Mouse (Mus musculus): ENCODE data around the gene Nr2e3. TPM values are rescaled to one million over a fixed set of nuclear protein-coding genes. Genes with fewer than 3 reads are reported as not detected.

The Nr2e3 gene
- polyA plus RNA-seq, 1 experiment from 2014 or later, result 1.2 TPM

GRCm38 (mm10) chr9:59951001-59951750 lies 9.3 kb downstream of the Nr2e3 start:
- Histone ChIP-seq H3K4me3 (replicated peaks) (no peak overlapping the region), H3K36me3 (no peaks in the 10 kb centered on the region), H3K9me3 (replicated peaks) (no peaks in the 10 kb centered on the region), H3K4me2 (replicated peaks) (no peak overlapping the region), H3K27me3 (no peaks in the 10 kb centered on the region), H3K4me1 (peaks cover 12% of the 10 kb centered on the region), H3K27ac (replicated peaks) (no peak overlapping the region), H3K9ac (no peak overlapping the region)
- no peak for ATAC-seq (ENCODE audit: insufficient number of reproducible peaks, low FRiP score, low TSS enrichment, low read depth)
- 86% methylated on average over 9 of the region's 9 CpGs for WGBS

- no peaks in the 10 kb centered on the region for H3K27me3 ChIP-seq
- H3K9me3 ChIP-seq (replicated peaks), result no peaks in the 10 kb centered on the region
- 82% methylated on average over 5 of the region's 5 CpGs for WGBS
- H3K4me2 ChIP-seq (replicated peaks), result no peak overlapping the region
- no peak overlapping the region for H3K27ac ChIP-seq (replicated peaks)
- no peak overlapping the region for H3K4me3 ChIP-seq (replicated peaks)
- no peak overlapping the region for H3K9ac ChIP-seq
- H3K4me1 ChIP-seq, result 0 out of 2 replicates have a peak, but pooled peaks cover 2% of the 10 kb centered on the region
- no peak for ATAC-seq (ENCODE audit: insufficient number of reproducible peaks, low FRiP score, low TSS enrichment, low read depth)
- H3K36me3 ChIP-seq, result no peaks in the 10 kb centered on the region
These were observed 10.5 kb downstream of the Nr2e3 start for GRCm38 (mm10) chr9:59949981-59950380.

- 79% methylated on average over 6 of the region's 6 CpGs for WGBS
- no peak for ATAC-seq (ENCODE audit: insufficient number of reproducible peaks, low FRiP score, low TSS enrichment, low read depth)
- Histone ChIP-seq H3K4me2 (replicated peaks) (no peak overlapping the region), H3K27me3 (no peaks in the 10 kb centered on the region), H3K9ac (no peak overlapping the region), H3K4me3 (replicated peaks) (no peak overlapping the region), H3K27ac (replicated peaks) (no peak overlapping the region), H3K9me3 (replicated peaks) (no peaks in the 10 kb centered on the region), H3K36me3 (no peaks in the 10 kb centered on the region), H3K4me1 (no peaks in the 10 kb centered on the region)
These were observed 10.9 kb downstream of the Nr2e3 start for GRCm38 (mm10) chr9:59949511-59949910.

GRCm38 (mm10) chr9:59948691-59949250 lies 11.7 kb downstream of the Nr2e3 start:
- Histone ChIP-seq H3K27me3 (no peaks in the 10 kb centered on the region), H3K4me2 (replicated peaks) (no peak overlapping the region), H3K4me3 (replicated peaks) (no peak overlapping the region), H3K9me3 (replicated peaks) (no peaks in the 10 kb centered on the region), H3K4me1 (no peaks in the 10 kb centered on the region), H3K36me3 (no peaks in the 10 kb centered on the region), H3K9ac (no peak overlapping the region), H3K27ac (replicated peaks) (no peak overlapping the region)
- WGBS, result 87% methylated on average over 17 of the region's 17 CpGs
- no peak for ATAC-seq (ENCODE audit: insufficient number of reproducible peaks, low FRiP score, low TSS enrichment, low read depth)

- ATAC-seq (ENCODE audit: insufficient number of reproducible peaks, low FRiP score, low TSS enrichment, low read depth), result no peak
- no peaks in the 10 kb centered on the region for H3K36me3 ChIP-seq
- no peaks in the 10 kb centered on the region for H3K27me3 ChIP-seq
- no peak overlapping the region for H3K27ac ChIP-seq (replicated peaks)
- no peak overlapping the region for H3K4me3 ChIP-seq (replicated peaks)
- no peaks in the 10 kb centered on the region for H3K4me1 ChIP-seq
- 60% methylated on average over 8 of the region's 8 CpGs for WGBS
- no peak overlapping the region for H3K4me2 ChIP-seq (replicated peaks)
- no peaks in the 10 kb centered on the region for H3K9me3 ChIP-seq (replicated peaks)
- no peak overlapping the region for H3K9ac ChIP-seq
These were observed 12.2 kb downstream of the Nr2e3 start for GRCm38 (mm10) chr9:59948226-59948625.

- Histone ChIP-seq H3K27ac (replicated peaks) (no peak overlapping the region), H3K4me1 (no peaks in the 10 kb centered on the region), H3K4me2 (replicated peaks) (no peak overlapping the region), H3K9me3 (replicated peaks) (no peaks in the 10 kb centered on the region), H3K36me3 (no peaks in the 10 kb centered on the region), H3K27me3 (no peaks in the 10 kb centered on the region), H3K4me3 (replicated peaks) (no peak overlapping the region), H3K9ac (no peak overlapping the region)
- ATAC-seq (ENCODE audit: insufficient number of reproducible peaks, low FRiP score, low TSS enrichment, low read depth), result no peak
- WGBS, result 83% methylated on average over 8 of the region's 8 CpGs
These were observed 13.2 kb downstream of the Nr2e3 start for GRCm38 (mm10) chr9:59947271-59947670.

GRCm38 (mm10) chr9:59945241-59945640 lies 15.2 kb downstream of the Nr2e3 start:
- 54% methylated on average over 3 of the region's 3 CpGs for WGBS
- no peak overlapping the region for H3K27ac ChIP-seq (replicated peaks)
- H3K4me1 ChIP-seq, result no peaks in the 10 kb centered on the region; the same call in 1 of the 2 replicates
- H3K4me3 ChIP-seq (replicated peaks), result no peak overlapping the region
- no peak overlapping the region for H3K9ac ChIP-seq
- H3K4me2 ChIP-seq (replicated peaks), result no peak overlapping the region
- no peaks in the 10 kb centered on the region for H3K9me3 ChIP-seq (replicated peaks)
- H3K36me3 ChIP-seq, result no peaks in the 10 kb centered on the region
- H3K27me3 ChIP-seq, result no peaks in the 10 kb centered on the region
- ATAC-seq (ENCODE audit: insufficient number of reproducible peaks, low FRiP score, low TSS enrichment, low read depth), result no peak

GRCm38 (mm10) chr9:59943826-59944225 lies 16.6 kb downstream of the Nr2e3 start:
- ATAC-seq (ENCODE audit: insufficient number of reproducible peaks, low FRiP score, low TSS enrichment, low read depth), result no peak
- WGBS, result 86% methylated on average over 6 of the region's 6 CpGs
- no peak overlapping the region for H3K4me2 ChIP-seq (replicated peaks)
- H3K27me3 ChIP-seq, result no peaks in the 10 kb centered on the region
- no peaks in the 10 kb centered on the region for H3K36me3 ChIP-seq
- H3K27ac ChIP-seq (replicated peaks), result no peak overlapping the region
- no peak overlapping the region for H3K9ac ChIP-seq
- H3K4me1 ChIP-seq, result no peaks in the 10 kb centered on the region; the same call in 1 of the 2 replicates
- H3K9me3 ChIP-seq (replicated peaks), result no peaks in the 10 kb centered on the region
- no peak overlapping the region for H3K4me3 ChIP-seq (replicated peaks)

- Histone ChIP-seq H3K36me3 (no peaks in the 10 kb centered on the region), H3K4me2 (replicated peaks) (no peak overlapping the region), H3K4me1 (no peaks in the 10 kb centered on the region; the same call in 1 of the 2 replicates), H3K27me3 (no peaks in the 10 kb centered on the region), H3K9ac (no peak overlapping the region), H3K27ac (replicated peaks) (no peak overlapping the region), H3K9me3 (replicated peaks) (no peaks in the 10 kb centered on the region), H3K4me3 (replicated peaks) (no peak overlapping the region)
- WGBS, result 37% methylated on average over 5 of the region's 5 CpGs
- ATAC-seq (ENCODE audit: insufficient number of reproducible peaks, low FRiP score, low TSS enrichment, low read depth), result no peak
These were observed 17.9 kb downstream of the Nr2e3 start for GRCm38 (mm10) chr9:59942501-59943085.

- no peak for ATAC-seq (ENCODE audit: insufficient number of reproducible peaks, low FRiP score, low TSS enrichment, low read depth)
These were observed 18.5 kb downstream of the Nr2e3 start for GRCm38 (mm10) chr9:59941885-59942350.

More at GRCm38 (mm10) chr9:59941885-59942350, 18.5 kb downstream of the Nr2e3 start:
- H3K27me3 ChIP-seq, result no peaks in the 10 kb centered on the region
- no peak overlapping the region for H3K9ac ChIP-seq
- H3K36me3 ChIP-seq, result no peaks in the 10 kb centered on the region
- no peak overlapping the region for H3K4me2 ChIP-seq (replicated peaks)
- H3K9me3 ChIP-seq (replicated peaks), result no peaks in the 10 kb centered on the region
- H3K27ac ChIP-seq (replicated peaks), result 0 out of 2 replicates have a peak overlapping the region, but pooled peaks have one; percentile 23
- WGBS, result 50% methylated on average over 9 of the region's 9 CpGs
- no peak overlapping the region for H3K4me3 ChIP-seq (replicated peaks)
- H3K4me1 ChIP-seq, result no peaks in the 10 kb centered on the region; the same call in 1 of the 2 replicates
